Mouse (Mus musculus): ENCODE measurements at regions not wholly inside any gene's neighbourhood (a gene's known extent, or its start where the extent isn't known, plus 50 kb on each side); places are given as distances from the start of the nearest gene placed in this dataset.

- Histone ChIP-seq H3K9me3 (ENCODE audit: low read length) (no peaks in the 10 kb centered on the region), H3K27me3 (ENCODE audit: insufficient read depth, low read length) (no peaks in the 10 kb centered on the region), H3K4me3 (replicated peaks; ENCODE audit: low read length) (no peak overlapping the region), H3K4me1 (replicated peaks; ENCODE audit: low read depth, low read length) (no peaks in the 10 kb centered on the region), H3K36me3 (ENCODE audit: insufficient read depth, low read length) (no peaks in the 10 kb centered on the region)
- no peak for TF ChIP-seq POU5F1 (IDR thresholded peaks at IDR 0.05; ENCODE audit: borderline replicate concordance, low read length)
- no peak for TF ChIP-seq NANOG (IDR thresholded peaks at IDR 0.05; ENCODE audit: borderline replicate concordance, low read length)
Observed at GRCm38 (mm10) chr6:84465596-84465995, 128.1 kb downstream of the Cyp26b1 start.

- Histone ChIP-seq H3K36me3 (ENCODE audit: insufficient read depth, low read length) (no peaks in the 10 kb centered on the region), H3K9me3 (ENCODE audit: low read length) (no peaks in the 10 kb centered on the region), H3K4me3 (replicated peaks; ENCODE audit: low read length) (no peak overlapping the region), H3K4me1 (replicated peaks; ENCODE audit: low read depth, low read length) (no peaks in the 10 kb centered on the region), H3K27me3 (ENCODE audit: insufficient read depth, low read length) (no peaks in the 10 kb centered on the region)
- TF ChIP-seq CTCF (conservative IDR thresholded peaks at IDR 0.05; ENCODE audit: low read length) = no peak
- TF ChIP-seq NANOG (IDR thresholded peaks at IDR 0.05; ENCODE audit: borderline replicate concordance, low read length) = no peak
- TF ChIP-seq POU5F1 (IDR thresholded peaks at IDR 0.05; ENCODE audit: borderline replicate concordance, low read length) = no peak
Observed at GRCm38 (mm10) chr6:84463592-84464367, 129.9 kb downstream of the Cyp26b1 start.

- H3K9me3 ChIP-seq (ENCODE audit: low read length) = no peaks in the 10 kb centered on the region
Observed at GRCm38 (mm10) chr6:84456803-84457202, 136.9 kb downstream of the Cyp26b1 start.

GRCm38 (mm10) chr6:84445093-84445492, 148.6 kb downstream of the Cyp26b1 start:
- Histone ChIP-seq H3K4me3 (replicated peaks; ENCODE audit: low read length) (no peak overlapping the region), H3K4me1 (replicated peaks; ENCODE audit: low read depth, low read length) (no peaks in the 10 kb centered on the region), H3K27me3 (ENCODE audit: insufficient read depth, low read length) (peaks cover 9% of the 10 kb centered on the region), H3K9me3 (ENCODE audit: low read length) (peaks cover 9% of the 10 kb centered on the region), H3K36me3 (ENCODE audit: insufficient read depth, low read length) (no peaks in the 10 kb centered on the region)
- no peak for TF ChIP-seq CTCF (conservative IDR thresholded peaks at IDR 0.05; ENCODE audit: low read length)
- no peak for TF ChIP-seq POU5F1 (IDR thresholded peaks at IDR 0.05; ENCODE audit: borderline replicate concordance, low read length)
- no peak for TF ChIP-seq NANOG (IDR thresholded peaks at IDR 0.05; ENCODE audit: borderline replicate concordance, low read length)

More at GRCm38 (mm10) chr6:84456803-84457202, 136.9 kb downstream of the Cyp26b1 start:
- H3K4me1 ChIP-seq (replicated peaks; ENCODE audit: low read depth, low read length) = no peaks in the 10 kb centered on the region
- TF ChIP-seq CTCF (conservative IDR thresholded peaks at IDR 0.05; ENCODE audit: low read length) = no peak
- H3K36me3 ChIP-seq (ENCODE audit: insufficient read depth, low read length) = no peaks in the 10 kb centered on the region
- H3K27me3 ChIP-seq (ENCODE audit: insufficient read depth, low read length) = no peaks in the 10 kb centered on the region
- no peak overlapping the region for H3K4me3 ChIP-seq (replicated peaks; ENCODE audit: low read length)

- no peaks in the 10 kb centered on the region for H3K4me1 ChIP-seq (replicated peaks; ENCODE audit: low read depth, low read length)
- H3K36me3 ChIP-seq (ENCODE audit: insufficient read depth, low read length) = no peaks in the 10 kb centered on the region
- peaks cover 13% of the 10 kb centered on the region for H3K27me3 ChIP-seq (ENCODE audit: insufficient read depth, low read length)
- no peak for TF ChIP-seq CTCF (conservative IDR thresholded peaks at IDR 0.05; ENCODE audit: low read length)
- TF ChIP-seq NANOG (IDR thresholded peaks at IDR 0.05; ENCODE audit: borderline replicate concordance, low read length) = no peak
- no peak for TF ChIP-seq POU5F1 (IDR thresholded peaks at IDR 0.05; ENCODE audit: borderline replicate concordance, low read length)
- peaks cover 11% of the 10 kb centered on the region for H3K9me3 ChIP-seq (ENCODE audit: low read length)
- H3K4me3 ChIP-seq (replicated peaks; ENCODE audit: low read length) = no peak overlapping the region
Observed at GRCm38 (mm10) chr6:84442667-84443066, 151.0 kb downstream of the Cyp26b1 start.

GRCm38 (mm10) chr6:84441721-84442480, 151.8 kb downstream of the Cyp26b1 start:
- no peaks in the 10 kb centered on the region for H3K4me1 ChIP-seq (replicated peaks; ENCODE audit: low read depth, low read length)
- H3K36me3 ChIP-seq (ENCODE audit: insufficient read depth, low read length) = no peaks in the 10 kb centered on the region
- peaks cover 11% of the 10 kb centered on the region for H3K9me3 ChIP-seq (ENCODE audit: low read length)
- peaks cover 15% of the 10 kb centered on the region for H3K27me3 ChIP-seq (ENCODE audit: insufficient read depth, low read length)
- TF ChIP-seq NANOG (IDR thresholded peaks at IDR 0.05; ENCODE audit: borderline replicate concordance, low read length) (no peak), CTCF (conservative IDR thresholded peaks at IDR 0.05; ENCODE audit: low read length) (no peak), POU5F1 (IDR thresholded peaks at IDR 0.05; ENCODE audit: borderline replicate concordance, low read length) (no peak)
- H3K4me3 ChIP-seq (replicated peaks; ENCODE audit: low read length) = no peak overlapping the region

GRCm38 (mm10) chr6:84436716-84437115, 157.0 kb downstream of the Cyp26b1 start:
- H3K4me3 ChIP-seq (replicated peaks; ENCODE audit: low read length) = no peak overlapping the region
- H3K4me1 ChIP-seq (replicated peaks; ENCODE audit: low read depth, low read length) = no peaks in the 10 kb centered on the region
- H3K27me3 ChIP-seq (ENCODE audit: insufficient read depth, low read length) = peaks cover 8% of the 10 kb centered on the region; the same call in 1 of the 2 replicates
- TF ChIP-seq NANOG (IDR thresholded peaks at IDR 0.05; ENCODE audit: borderline replicate concordance, low read length) (no peak), CTCF (conservative IDR thresholded peaks at IDR 0.05; ENCODE audit: low read length) (no peak), POU5F1 (IDR thresholded peaks at IDR 0.05; ENCODE audit: borderline replicate concordance, low read length) (no peak)
- peaks cover 11% of the 10 kb centered on the region for H3K9me3 ChIP-seq (ENCODE audit: low read length)
- no peaks in the 10 kb centered on the region for H3K36me3 ChIP-seq (ENCODE audit: insufficient read depth, low read length)

- Histone ChIP-seq H3K27me3 (ENCODE audit: insufficient read depth, low read length) (peaks cover 19% of the 10 kb centered on the region; the same call in 1 of the 2 replicates), H3K4me1 (replicated peaks; ENCODE audit: low read depth, low read length) (no peaks in the 10 kb centered on the region), H3K4me3 (replicated peaks; ENCODE audit: low read length) (no peak overlapping the region), H3K9me3 (ENCODE audit: low read length) (no peaks in the 10 kb centered on the region), H3K36me3 (ENCODE audit: insufficient read depth, low read length) (no peaks in the 10 kb centered on the region)
- TF ChIP-seq POU5F1 (IDR thresholded peaks at IDR 0.05; ENCODE audit: borderline replicate concordance, low read length) (no peak), CTCF (conservative IDR thresholded peaks at IDR 0.05; ENCODE audit: low read length) (no peak)
Observed at GRCm38 (mm10) chr6:84434532-84434931, 159.2 kb downstream of the Cyp26b1 start.

Data from E14TG2a.4 (cell line).